Mouse (Mus musculus): ENCODE results near the gene Krt18.
"Not testable (repeated sequence)": the region's sequence is repeated elsewhere in the genome, so short reads cannot be mapped to it uniquely, and the experiment has no call there.

Gene Krt18

GRCm38 (mm10) chr15:102028040-102028439 is at the start of gene Krt18:
Krt18 (plus strand) TSS chr15:102028180.
- no peak for DNase-seq

DNA sequence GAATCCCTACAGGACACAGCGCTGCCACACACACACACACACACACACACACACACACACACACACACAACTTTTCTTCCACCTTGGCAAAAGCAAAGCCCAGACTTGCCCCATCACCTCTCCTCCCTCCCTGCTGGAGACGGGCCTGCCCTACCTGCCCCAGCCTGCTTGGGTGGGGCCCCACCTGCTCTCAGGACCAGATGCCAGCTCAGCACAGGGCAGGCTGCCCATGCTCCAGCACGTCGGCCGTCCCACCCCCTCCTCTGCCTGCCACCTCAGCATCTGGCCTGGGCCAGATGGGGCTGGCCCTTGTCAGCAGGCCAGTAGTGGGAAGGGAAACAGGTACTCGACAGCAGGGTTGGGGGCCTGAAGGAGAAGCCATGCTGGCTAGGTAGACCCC is 47.1 kb upstream of the Krt18 start:
- DNase-seq, result no peak

DNA sequence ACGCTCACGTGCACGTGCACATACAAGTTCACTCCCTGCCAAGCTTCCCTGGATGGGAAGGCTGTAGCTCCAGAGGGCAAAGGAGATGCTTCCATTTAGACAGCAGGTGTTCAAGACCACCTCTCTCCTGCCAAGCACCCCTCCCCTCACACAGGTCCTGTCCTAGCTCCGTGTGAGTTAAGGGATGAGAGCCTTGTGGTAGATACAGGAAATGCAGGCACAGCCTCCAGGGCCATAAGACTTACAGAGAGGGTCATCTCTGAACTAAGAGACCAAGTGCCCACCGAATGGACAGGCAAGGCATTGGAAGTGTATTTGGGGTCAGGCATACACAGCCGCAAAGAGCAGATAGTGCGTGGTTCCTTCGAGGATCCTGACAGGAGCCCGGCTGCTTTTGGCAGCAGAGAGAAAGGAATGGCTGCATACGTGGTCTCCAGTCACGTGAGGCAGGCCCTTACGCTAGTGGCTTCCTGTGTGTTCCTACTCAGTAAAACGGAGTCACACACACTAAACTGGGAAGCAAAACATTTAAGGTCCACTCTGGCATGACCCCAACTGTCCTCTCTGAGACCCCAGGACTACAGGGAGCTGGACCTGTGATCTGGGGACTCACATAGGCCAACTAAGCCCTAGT is 44.5 kb upstream of the Krt18 start:
- no peak for DNase-seq

- peak; percentile 95 for DNase-seq
Measured at GRCm38 (mm10) chr15:101983949-101984601, 43.9 kb upstream of the Krt18 start.

GRCm38 (mm10) chr15:101984746-101985145 is 43.2 kb upstream of the Krt18 start:
- no peak for DNase-seq

GRCm38 (mm10) chr15:101988119-101988518 is 39.9 kb upstream of the Krt18 start:
- peak; percentile 69 for DNase-seq

DNA sequence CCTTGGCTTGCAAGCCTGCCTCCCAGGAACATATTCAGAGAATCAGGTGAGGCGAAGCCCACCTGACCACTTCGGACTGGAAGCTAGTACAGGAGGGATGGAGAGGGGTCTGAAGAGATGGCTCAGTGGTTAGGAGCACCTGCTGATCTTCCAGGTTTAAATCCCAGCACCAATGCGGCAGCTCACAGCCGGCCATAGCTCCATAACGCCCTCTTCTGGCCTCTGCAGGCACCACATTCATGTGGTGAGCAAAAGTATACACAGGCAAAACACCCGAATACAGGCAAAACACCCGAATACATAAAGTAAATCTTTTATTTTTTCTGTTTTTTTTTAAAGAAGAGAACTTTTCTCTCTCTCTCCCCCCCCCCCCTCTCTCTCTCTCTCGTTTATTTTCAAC is 39.3 kb upstream of the Krt18 start:
- DNase-seq, result no peak

- no peak for DNase-seq
Measured at GRCm38 (mm10) chr15:101990946-101991345, 37.0 kb upstream of the Krt18 start.

DNA sequence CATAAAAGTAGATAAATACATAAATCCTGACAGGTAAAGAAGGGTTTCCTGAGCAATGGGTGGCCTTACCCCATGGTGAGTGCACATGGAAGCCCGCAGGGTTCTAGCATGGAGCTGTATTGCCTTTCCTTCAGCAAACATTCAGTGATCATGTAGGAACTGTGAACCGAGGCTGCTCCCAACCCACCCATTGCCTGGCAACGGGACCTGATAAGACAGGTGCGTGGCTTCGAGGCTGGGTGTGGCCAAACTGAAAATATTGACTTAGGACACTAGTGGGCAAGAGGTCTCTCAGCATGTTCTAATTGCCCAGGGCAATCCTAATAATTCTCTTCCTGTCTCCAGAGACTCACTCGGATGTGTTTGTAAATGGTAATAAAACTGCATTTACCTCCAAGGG is 33.6 kb upstream of the Krt18 start:
- DNase-seq, result no peak

DNA sequence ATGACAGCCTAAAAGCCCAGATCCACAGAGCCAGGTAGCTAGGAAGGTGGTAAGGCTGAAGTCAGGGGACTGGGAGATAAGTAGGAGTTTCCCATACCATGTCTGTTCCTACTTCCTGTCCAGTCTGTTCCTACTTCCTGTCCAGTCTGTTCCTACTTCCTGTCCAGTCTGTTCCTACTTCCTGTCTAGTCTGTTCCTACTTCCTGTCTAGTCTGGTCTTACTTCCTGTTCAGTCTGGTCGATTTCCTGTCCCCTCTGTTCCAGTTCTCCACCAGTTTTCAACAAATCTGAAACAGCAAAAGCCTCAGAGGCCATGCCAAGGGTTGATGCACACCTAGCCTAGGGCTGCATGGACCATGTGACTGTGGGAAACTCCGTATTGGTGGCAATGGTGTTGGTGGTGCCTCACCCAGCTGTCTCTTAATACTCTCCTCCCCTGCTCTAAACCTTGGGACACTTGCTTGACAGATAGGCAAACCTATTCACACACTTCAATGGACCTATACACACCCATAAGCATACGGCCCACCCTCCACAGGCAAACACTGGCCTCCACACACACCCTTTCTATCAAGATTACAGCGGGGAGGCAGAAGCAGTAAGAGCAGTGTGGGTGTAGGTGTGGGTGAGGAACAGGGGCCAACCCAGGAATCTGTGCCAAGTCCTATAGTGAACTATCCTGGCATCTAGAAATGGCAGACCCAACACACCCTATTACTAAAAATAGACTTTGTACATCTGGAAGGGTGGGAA is 32.3 kb upstream of the Krt18 start:
- DNase-seq, result no peak

GRCm38 (mm10) chr15:101996450-101997078 is 31.4 kb upstream of the Krt18 start:
- not testable (repeated sequence) for DNase-seq

GRCm38 (mm10) chr15:101999156-101999555 is 28.8 kb upstream of the Krt18 start:
- DNase-seq, result no peak

GRCm38 (mm10) chr15:101999676-102000335 is 28.2 kb upstream of the Krt18 start:
- DNase-seq, result no peak

- no peak for DNase-seq
Measured at GRCm38 (mm10) chr15:102002646-102003488, 25.1 kb upstream of the Krt18 start.

- no peak for DNase-seq
Measured at GRCm38 (mm10) chr15:102003516-102003915, 24.5 kb upstream of the Krt18 start.

DNA sequence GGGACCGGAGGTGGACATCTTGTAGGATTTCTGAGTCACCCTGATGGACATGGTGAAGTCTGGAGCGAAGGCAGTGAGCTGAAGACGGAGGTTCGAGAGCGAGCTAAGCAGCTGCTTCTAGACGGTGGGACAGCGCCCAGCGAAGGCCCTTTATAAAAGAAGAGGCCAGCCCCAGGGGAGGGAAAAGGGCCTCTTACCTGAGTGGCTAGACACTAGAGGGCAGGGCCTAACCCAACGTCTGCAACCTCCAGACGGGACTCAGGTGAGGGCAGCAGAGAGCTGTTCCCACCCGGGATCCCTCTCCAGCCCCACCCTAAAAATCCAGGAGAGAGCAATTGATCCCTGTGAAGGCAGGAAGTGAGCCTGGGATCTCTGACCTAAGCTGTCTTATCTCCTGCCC is 23.8 kb upstream of the Krt18 start, which contains the start of gene Krt8:
Gene Krt8 (minus strand): TSS at position 294 of the 400 bp plus-strand sequence.
- no peak for DNase-seq

DNA sequence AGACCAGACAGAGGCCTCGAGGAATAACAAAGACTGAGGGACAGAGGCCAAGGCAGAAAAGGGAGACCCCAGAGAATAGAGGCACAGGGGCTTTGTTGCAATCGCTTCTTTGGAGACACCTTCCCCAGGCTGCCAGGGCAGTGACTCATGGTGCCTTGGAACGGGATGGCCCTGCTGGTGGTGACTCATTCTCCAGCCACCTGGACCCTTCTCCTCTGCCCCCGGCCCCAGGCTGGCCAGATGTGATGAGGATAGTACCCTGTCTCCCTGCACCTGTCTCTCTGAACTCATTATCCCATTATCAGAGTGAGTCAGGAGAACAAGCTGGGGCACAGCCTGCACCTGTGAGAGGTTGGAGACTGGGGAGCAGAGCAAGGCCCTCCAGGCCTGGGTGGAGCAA is 22.7 kb upstream of the Krt18 start:
- DNase-seq, result no peak

GRCm38 (mm10) chr15:102006317-102006716 is 21.7 kb upstream of the Krt18 start:
- DNase-seq, result no peak

DNA sequence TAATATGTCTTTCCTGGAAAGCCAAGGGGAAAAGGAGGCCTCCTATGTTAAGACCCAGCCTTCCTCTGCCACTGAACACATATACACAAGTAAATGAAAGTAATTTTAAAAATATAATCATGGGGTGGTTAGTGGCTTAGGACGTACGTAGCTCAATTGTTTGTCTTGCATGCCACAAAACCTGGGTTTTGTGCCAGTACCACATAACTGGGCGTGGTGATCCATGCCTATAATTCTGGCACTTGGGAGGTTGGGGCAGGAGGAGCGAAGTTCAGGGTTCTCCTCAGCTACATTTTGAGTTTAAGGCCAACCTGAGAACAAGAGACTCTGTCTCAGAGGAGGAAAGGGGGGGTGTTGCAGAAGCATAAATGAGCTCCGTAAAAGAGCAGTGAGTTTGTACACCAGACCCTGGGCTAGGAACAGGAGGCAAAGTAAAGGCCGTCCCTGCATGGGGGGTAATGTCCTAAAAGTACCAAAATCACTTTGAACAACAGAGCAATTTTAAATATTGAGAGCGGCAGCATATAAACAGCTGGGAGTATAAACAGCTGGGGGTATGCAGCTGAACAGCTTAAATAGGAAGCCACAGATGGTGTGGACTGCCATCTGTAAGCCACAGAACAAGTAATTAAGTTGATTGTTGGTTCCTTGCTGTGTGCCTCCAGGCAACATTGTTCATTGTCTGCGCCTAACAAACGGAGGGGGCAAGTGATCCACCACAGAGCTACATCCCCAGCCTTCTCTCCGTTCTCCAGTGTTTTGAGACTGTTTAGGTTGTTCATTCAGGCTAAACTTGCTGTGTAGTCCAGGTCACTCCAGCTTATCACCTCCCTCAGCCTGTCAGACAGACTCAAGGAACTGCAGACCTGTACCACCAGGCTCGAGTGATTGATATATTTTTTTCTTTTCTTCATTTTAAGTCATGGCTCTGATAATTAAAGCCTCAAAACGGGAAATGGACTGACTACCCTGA is 20.6 kb upstream of the Krt18 start:
- DNase-seq, result no peak

- no peak for DNase-seq
Measured at GRCm38 (mm10) chr15:102010569-102011245, 17.3 kb upstream of the Krt18 start.

All from layer of hippocampus, adult 9-11 months (tissue).